Mouse (Mus musculus): ENCODE measurements at regions not wholly inside any gene's neighbourhood (a gene's known extent, or its start where the extent isn't known, plus 50 kb on each side); places are given as distances from the start of the nearest gene placed in this dataset.

DNA sequence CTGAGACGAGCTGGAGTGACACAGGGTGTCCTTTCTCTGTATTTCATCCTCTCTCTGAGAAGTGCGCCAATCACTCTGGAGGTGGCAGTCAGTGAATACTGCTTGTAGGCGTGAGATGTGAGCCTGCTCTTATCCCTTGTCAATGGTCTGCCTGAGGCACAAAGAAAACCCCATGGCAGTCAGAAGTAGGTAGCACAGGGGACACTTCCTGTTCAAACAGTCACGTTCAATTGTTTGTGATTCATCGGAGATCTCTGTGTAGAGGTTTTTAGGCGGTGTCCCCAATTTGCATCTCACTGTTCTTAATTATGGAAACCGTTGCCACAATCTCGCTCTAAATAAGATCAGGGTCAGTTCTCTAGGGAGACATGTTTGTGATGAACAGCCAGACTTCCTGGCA is 447.7 kb downstream of the Glrx3 start:
- DNase-seq = no peak

DNA sequence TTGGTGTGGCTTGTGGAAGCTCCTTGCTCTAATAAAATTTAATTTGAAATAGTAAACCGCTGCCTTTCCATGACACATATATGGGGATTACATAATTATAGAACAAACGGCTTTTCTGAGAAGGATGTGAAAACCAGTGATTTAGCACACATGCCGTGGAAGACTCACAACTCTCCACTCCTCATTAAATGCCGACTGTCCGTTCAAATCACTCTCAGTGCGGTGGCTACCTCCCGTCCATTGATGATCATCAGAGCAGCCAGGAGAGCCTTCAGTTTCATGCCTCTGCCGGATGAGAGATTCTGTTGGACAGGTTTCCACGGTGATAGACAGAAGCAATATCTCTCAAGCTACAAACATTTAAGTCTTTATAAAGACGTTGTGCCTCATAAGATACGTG is 451.3 kb downstream of the Glrx3 start:
- no peak for DNase-seq

GRCm38 (mm10) chr7:137906424-137907060 is 469.1 kb downstream of the Glrx3 start:
- no peak for DNase-seq

- peak; percentile 64 for DNase-seq
These were observed 472.0 kb downstream of the Glrx3 start for GRCm38 (mm10) chr7:137909456-137909855.

GRCm38 (mm10) chr7:137913551-137914105 is 476.2 kb downstream of the Glrx3 start:
- no peak for DNase-seq

GRCm38 (mm10) chr7:137914506-137914905 is 477.1 kb downstream of the Glrx3 start:
- DNase-seq = peak; percentile 21

- no peak for DNase-seq
These were observed 478.9 kb downstream of the Glrx3 start for GRCm38 (mm10) chr7:137916351-137916750.

DNA sequence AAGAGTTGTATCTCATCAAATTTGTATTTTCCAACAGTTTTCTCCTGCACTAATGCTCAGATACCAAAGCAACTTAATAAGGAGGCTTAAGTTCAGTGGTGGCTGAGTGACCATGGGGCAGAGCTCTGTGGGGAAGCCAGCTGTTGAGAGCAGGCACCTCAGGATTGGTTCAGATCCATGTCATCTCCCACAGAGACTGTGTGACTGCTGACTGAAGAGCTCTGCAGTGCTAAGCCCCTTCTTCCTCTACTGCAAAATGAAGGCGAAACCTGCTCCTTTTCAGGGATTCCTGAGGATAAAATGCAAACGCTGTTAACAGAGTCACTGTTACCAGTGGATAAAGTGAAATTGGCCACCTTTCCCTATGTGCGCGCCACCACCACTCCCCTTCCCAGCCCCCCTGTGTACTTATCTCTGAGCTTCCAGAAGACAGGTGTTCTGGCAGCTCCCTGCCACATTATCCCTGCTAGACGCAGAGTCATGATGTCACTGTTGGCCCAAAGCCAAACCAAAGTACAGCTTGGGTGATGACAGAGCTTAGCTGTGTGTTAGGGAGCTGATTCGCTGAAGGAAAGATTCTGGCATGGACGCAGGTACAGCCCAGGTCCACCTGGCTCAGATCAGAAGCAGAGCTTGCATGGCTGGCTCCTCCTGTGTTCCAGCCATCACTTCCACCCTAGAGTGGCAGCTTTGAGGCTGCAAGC is 472.9 kb downstream of the Tcerg1l start:
- DNase-seq = peak; percentile 41

GRCm38 (mm10) chr7:137925656-137926055 is 471.9 kb downstream of the Tcerg1l start:
- no peak for DNase-seq

- DNase-seq = no peak
These were observed 470.2 kb downstream of the Tcerg1l start for GRCm38 (mm10) chr7:137927371-137927770.

GRCm38 (mm10) chr7:137930200-137930599 is 467.3 kb downstream of the Tcerg1l start:
- no peak for DNase-seq

GRCm38 (mm10) chr7:137935896-137936295 is 461.6 kb downstream of the Tcerg1l start:
- peak; percentile 13 for DNase-seq

DNA sequence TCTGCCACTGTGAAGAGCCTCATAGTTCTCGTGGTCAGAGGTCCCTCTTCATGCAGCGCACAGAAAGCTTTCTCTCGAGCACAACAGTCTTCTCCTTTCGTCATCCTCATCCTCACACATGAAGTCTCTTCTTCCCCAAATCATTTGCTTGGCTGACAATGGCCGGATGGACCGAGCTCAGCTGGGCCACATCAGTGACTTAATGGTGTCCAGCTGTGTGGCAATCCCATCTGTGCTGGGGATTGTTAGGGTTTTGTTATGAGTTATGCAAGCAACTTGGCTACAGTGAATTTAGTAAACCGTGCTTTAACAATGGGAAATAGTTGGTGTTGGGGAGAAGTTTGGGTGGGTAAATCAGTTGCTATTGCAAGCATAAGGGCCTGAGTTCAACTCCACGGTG is 458.4 kb downstream of the Tcerg1l start:
- DNase-seq = no peak

DNA sequence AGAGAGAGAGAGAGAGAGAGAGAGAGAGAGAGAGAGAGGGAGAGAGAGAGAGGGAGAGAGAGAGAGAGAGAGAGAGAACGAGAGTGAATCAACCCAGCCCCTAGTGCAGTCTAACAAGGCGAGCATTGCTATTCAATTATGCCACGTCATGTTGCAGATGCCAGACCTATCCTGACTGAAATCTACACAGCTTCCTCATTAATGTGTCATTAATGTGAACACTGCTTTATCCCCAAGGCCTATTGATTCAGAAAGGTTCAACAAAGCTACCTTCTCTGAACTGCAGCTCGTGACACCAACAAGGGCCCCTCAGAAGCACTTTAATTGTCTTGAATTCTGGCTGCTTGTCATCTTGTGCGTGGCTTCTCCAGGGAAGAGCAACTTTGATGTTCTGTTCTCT is 457.4 kb downstream of the Tcerg1l start:
- no peak for DNase-seq

DNA sequence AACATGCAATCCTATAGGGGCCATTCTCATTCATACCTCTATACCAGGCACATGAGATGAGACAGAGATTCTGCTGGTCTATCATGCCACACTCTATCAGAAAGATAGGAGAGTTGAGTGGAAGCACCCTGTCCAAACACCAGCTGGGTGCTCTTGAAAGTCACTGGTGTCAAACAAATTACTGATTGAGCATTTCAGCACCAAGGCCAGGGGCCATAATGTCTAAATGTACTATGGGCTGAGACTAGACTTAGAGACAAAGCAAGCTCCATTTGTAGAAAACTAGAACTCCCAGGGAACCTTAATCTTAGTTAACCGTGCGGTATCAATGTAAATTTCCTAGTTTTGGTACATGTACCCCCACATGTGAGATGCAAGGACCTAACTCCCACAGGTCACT is 452.5 kb downstream of the Tcerg1l start:
- peak; percentile 56 for DNase-seq

DNA sequence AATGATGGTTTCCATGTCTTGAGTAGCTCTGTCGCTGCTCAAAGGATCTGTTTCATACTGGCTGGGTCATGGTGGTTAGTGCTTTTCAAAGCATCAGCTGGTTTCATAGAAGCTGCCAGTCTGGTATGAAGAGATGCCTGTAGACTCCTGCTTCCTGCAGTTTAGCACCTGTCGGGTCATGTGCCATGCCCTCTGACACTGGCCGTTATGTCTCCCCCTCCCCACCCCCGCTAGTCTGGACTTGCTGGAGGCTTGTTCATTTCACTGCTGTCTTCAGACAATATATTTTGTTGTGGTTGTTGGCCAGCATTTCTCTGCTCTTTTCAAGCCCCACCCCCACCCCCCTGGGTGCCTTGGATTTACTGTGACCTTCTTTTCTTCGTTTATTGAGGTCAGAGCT is 450.1 kb downstream of the Tcerg1l start:
- DNase-seq = no peak

DNA sequence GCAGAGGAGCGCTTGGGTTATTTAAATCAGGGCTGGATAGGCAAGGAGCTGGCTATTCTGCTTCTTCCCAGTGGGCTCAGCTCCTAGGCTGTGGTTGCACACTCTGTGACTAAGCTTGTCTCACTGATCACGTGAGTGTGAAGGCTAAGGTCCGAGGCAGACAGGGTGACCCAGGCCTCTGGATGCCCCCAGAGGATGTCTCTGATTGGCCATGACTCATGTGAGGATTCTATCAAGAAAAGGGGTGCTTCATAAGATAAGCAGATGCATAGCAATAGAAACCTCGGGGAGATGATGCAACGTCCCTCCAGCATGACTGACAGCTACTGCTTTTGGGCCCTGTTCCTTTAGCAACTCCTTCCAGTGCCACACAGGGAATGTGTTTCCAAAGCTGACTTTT is 440.2 kb downstream of the Tcerg1l start:
- no peak for DNase-seq

DNA sequence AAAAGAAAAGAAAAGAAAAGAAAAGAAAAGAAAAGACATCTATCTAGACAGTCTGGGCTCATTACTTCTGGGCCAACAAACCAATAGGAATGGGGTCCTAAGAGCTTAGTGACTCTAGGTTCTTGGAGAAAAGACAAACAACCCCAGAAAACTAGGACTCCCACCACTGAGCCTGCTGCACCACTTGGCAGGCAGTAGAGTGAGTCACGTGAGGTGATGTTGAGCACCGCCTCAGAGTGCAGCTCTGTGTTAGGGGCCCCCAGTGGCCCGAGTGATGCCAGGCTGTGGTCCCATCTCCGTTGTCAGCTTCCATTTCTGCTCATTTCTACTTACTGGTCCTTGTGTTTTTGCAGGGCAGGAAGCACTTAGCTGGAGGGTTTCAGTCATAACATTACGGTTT is 439.7 kb downstream of the Tcerg1l start:
- no peak for DNase-seq

- DNase-seq = peak; percentile 9
These were observed 433.9 kb downstream of the Tcerg1l start for GRCm38 (mm10) chr7:137963470-137964095.

DNA sequence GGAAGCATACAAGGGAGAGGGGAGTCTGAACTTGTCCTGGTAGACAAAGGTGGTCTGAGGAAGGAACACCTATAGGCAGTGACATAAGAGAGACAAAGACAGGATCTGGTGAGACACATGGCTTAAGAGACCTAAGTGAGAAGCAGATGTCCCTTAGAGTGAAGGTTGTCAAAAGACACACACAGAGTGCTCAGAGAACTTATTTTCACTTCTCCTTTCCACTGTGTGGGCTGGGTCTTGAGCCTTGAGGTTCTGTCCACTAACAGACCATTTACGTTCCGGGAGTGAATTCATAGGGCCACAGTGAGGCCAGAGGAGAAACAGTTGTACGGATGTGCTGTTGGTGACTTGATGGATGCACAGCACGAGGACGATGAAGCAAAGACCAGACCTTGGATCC is 422.8 kb downstream of the Tcerg1l start:
- no peak for DNase-seq

- no peak for DNase-seq
These were observed 420.0 kb downstream of the Tcerg1l start for GRCm38 (mm10) chr7:137977527-137977926.

GRCm38 (mm10) chr7:137979361-137979760 is 418.2 kb downstream of the Tcerg1l start:
- DNase-seq = no peak

GRCm38 (mm10) chr7:138005806-138006205 is 391.7 kb downstream of the Tcerg1l start:
- DNase-seq = no peak

DNA sequence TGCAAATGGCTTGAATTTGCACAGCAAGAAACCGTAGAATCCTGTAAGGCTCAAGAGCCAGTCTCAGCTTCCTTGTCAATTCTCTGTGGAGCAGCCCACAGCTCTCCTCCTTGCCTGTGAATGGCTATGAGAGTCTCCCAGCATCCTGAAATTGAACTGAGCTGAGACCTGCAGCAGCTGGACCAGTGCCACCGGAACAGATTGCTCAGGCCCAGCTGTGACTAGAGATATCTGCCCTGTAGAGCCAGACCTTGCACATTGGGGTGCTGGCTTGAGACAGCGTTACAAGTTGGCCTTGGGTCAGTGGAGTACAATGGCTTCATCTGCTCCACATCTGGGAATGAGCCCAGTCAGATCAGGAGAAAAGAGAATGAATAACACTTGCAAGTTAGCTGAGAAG is 390.6 kb downstream of the Tcerg1l start:
- peak; percentile 7 for DNase-seq

Measured in kidney, postnatal 10 days (tissue).